ENCODE assay signal across 25 mouse cellular contexts in genomic region chr10:19599331-19600092, GRCm38 (mm10). TPM values are rescaled to one million over a fixed set of nuclear protein-coding genes. Genes with fewer than 3 reads are reported as not detected.
DNase-seq lines count a peak whose midpoint lies in the region; ATAC-seq and TF ChIP-seq lines count a peak whose summit lies in the region.
"Had no signal": no experiment of that assay in that cellular context is flagged by ENCODE, and none has a peak within 500 bp of the region (broad histone marks: within the 10 kb centered on the region; RNA-seq: fewer than 3 reads in every experiment).

No protein-coding gene starts in this region.

- no peak overlapping the region for H3K4me2 ChIP-seq in midbrain, embryonic 16.5 days (ENCODE audit: low read length)
- no peak overlapping the region for H3K4me2 ChIP-seq in intestine, postnatal 0 days (replicated peaks; ENCODE audit: low read depth)
- no peak overlapping the region for H3K4me2 ChIP-seq in stomach, postnatal 0 days (replicated peaks; ENCODE audit: low read depth)
- H3K4me2 ChIP-seq: embryonic facial prominence, embryonic 15.5 days; heart, embryonic 12.5 days; hindbrain, embryonic 15.5 days had no signal

- H3K36me3 ChIP-seq in heart, adult 2 months (ENCODE audit: control insufficient read depth, insufficient read depth, low read length): peaks cover 51% of the 10 kb centered on the region
- peaks cover 55% of the 10 kb centered on the region for H3K36me3 ChIP-seq in heart, embryonic 10.5 days
- peaks cover 56% of the 10 kb centered on the region for H3K36me3 ChIP-seq in midbrain, embryonic 10.5 days
- no peaks in the 10 kb centered on the region for H3K36me3 ChIP-seq in midbrain, embryonic 16.5 days (ENCODE audit: control insufficient read depth, insufficient read depth, low read length)
- H3K36me3 ChIP-seq in intestine, postnatal 0 days (ENCODE audit: control insufficient read depth, insufficient read depth): peaks cover 55% of the 10 kb centered on the region
- H3K36me3 ChIP-seq in stomach, postnatal 0 days (ENCODE audit: control insufficient read depth, insufficient read depth, low read length): peaks cover 28% of the 10 kb centered on the region

- peaks cover 6% of the 10 kb centered on the region for H3K4me1 ChIP-seq in heart, adult 2 months (ENCODE audit: control insufficient read depth, insufficient read depth, low read length)
- peaks cover 8% of the 10 kb centered on the region for H3K4me1 ChIP-seq in heart, embryonic 10.5 days
- H3K4me1 ChIP-seq in midbrain, embryonic 10.5 days: peaks cover 11% of the 10 kb centered on the region; the same call in 1 of the 2 replicates
- no peaks in the 10 kb centered on the region for H3K4me1 ChIP-seq in midbrain, embryonic 16.5 days (ENCODE audit: control insufficient read depth, insufficient read depth, low read length)
- H3K4me1 ChIP-seq in intestine, postnatal 0 days (replicated peaks; ENCODE audit: control insufficient read depth, insufficient read depth, low read length): no peaks in the 10 kb centered on the region
- H3K4me1 ChIP-seq in stomach, postnatal 0 days (replicated peaks; ENCODE audit: control insufficient read depth, insufficient read depth): 0 out of 2 replicates have a peak, but pooled peaks cover 2% of the 10 kb centered on the region
- H3K4me1 ChIP-seq: hindbrain, embryonic 15.5 days had no signal

- TF ChIP-seq EP300 in heart, adult 2 months (IDR thresholded peaks at IDR 0.05; ENCODE audit: insufficient read depth, low read depth, low read length): no peak
- no peak for TF ChIP-seq EP300 in stomach, postnatal 0 days (optimal IDR thresholded peaks at IDR 0.05)

- H3K9ac ChIP-seq in heart, adult 2 months (ENCODE audit: low read depth, low read length): no peak overlapping the region
- no peak overlapping the region for H3K9ac ChIP-seq in midbrain, embryonic 16.5 days (ENCODE audit: low read depth, low read length)
- H3K9ac ChIP-seq in intestine, postnatal 0 days (ENCODE audit: low read depth, low read length): no peak overlapping the region
- H3K9ac ChIP-seq in stomach, postnatal 0 days (ENCODE audit: low read length): no peak overlapping the region
- H3K9ac ChIP-seq: embryonic facial prominence, embryonic 15.5 days; heart, embryonic 12.5 days; hindbrain, embryonic 15.5 days; liver, postnatal 0 days had no signal

- no peaks in the 10 kb centered on the region for H3K27me3 ChIP-seq in heart, adult 2 months (ENCODE audit: control insufficient read depth, insufficient read depth, low read length)
- H3K27me3 ChIP-seq in heart, embryonic 10.5 days (ENCODE audit: insufficient read depth, poor library complexity, severe bottlenecking): no peaks in the 10 kb centered on the region
- H3K27me3 ChIP-seq in midbrain, embryonic 10.5 days (ENCODE audit: low read depth, poor library complexity, severe bottlenecking): no peaks in the 10 kb centered on the region
- no peaks in the 10 kb centered on the region for H3K27me3 ChIP-seq in midbrain, embryonic 16.5 days (ENCODE audit: control insufficient read depth, insufficient read depth, low read depth, low read length)
- no peaks in the 10 kb centered on the region for H3K27me3 ChIP-seq in intestine, postnatal 0 days (replicated peaks; ENCODE audit: control insufficient read depth, insufficient read depth, low read length)
- no peaks in the 10 kb centered on the region for H3K27me3 ChIP-seq in stomach, postnatal 0 days (ENCODE audit: control insufficient read depth, insufficient read depth, low read length)
- H3K27me3 ChIP-seq: embryonic facial prominence, embryonic 15.5 days; heart, embryonic 12.5 days; hindbrain, embryonic 15.5 days; Patski had no signal

- H3K79me2 ChIP-seq in heart, adult 2 months (replicated peaks; ENCODE audit: control insufficient read depth, insufficient read depth, low read length): peaks cover 2% of the 10 kb centered on the region

- H3K4me3 ChIP-seq in heart, adult 2 months: no peak overlapping the region
- no peak overlapping the region for H3K4me3 ChIP-seq in heart, embryonic 10.5 days
- no peak overlapping the region for H3K4me3 ChIP-seq in midbrain, embryonic 10.5 days
- no peak overlapping the region for H3K4me3 ChIP-seq in midbrain, embryonic 16.5 days (ENCODE audit: low read depth, low read length)
- no peak overlapping the region for H3K4me3 ChIP-seq in intestine, postnatal 0 days (ENCODE audit: low read depth, low read length)
- H3K4me3 ChIP-seq in stomach, postnatal 0 days (ENCODE audit: low read depth, low read length): no peak overlapping the region
- H3K4me3 ChIP-seq: embryonic facial prominence, embryonic 15.5 days; heart, embryonic 12.5 days; hindbrain, embryonic 15.5 days had no signal

- TF ChIP-seq POLR2A in heart, adult 2 months (IDR thresholded peaks at IDR 0.05; ENCODE audit: insufficient read depth, low read depth, low read length): no peak

- no peak for TF ChIP-seq CTCF in heart, adult 2 months (IDR thresholded peaks at IDR 0.05)
- no peak for TF ChIP-seq CTCF in intestine, postnatal 0 days (IDR thresholded peaks at IDR 0.05; ENCODE audit: low read depth)
- TF ChIP-seq CTCF in stomach, postnatal 0 days (IDR thresholded peaks at IDR 0.05; ENCODE audit: low read depth): no peak

- no peak for DNase-seq in heart, adult 2 months
- no peak for DNase-seq in heart, embryonic 10.5 days (ENCODE audit: low spot score)
- no peak for DNase-seq in midbrain, embryonic 10.5 days (ENCODE audit: low spot score)
- no peak for DNase-seq in stomach, postnatal 0 days (ENCODE audit: low spot score)
- no peak for DNase-seq in kidney, postnatal 10 days
- DNase-seq: cerebellum, adult 9-11 months; gastrocnemius, postnatal 10 days; kidney, adult 8-10 months; kidney, postnatal 4 days; liver; liver, postnatal 0 days; retina, postnatal 1 day; right cerebral cortex, postnatal 4 days; thymus, adult 18-20 months had no signal

- intact Hi-C loops in heart, adult 2 months (cut with DNase I): loop anchor here (5.0 to 10.0 kb wide), 6 partner anchors 42 to 585 kb away; partner anchors contain the start of genes Pex7 and Tnfaip3

- peak overlapping the region; percentile 1; the same call in 1 of the 2 replicates for H3K27ac ChIP-seq in heart, adult 2 months
- H3K27ac ChIP-seq in heart, embryonic 10.5 days: no peak overlapping the region
- H3K27ac ChIP-seq in midbrain, embryonic 10.5 days (replicated peaks): peak overlapping the region; percentile 9; the same call in 1 of the 2 replicates
- H3K27ac ChIP-seq in midbrain, embryonic 16.5 days (ENCODE audit: low read length): no peak overlapping the region
- H3K27ac ChIP-seq in intestine, postnatal 0 days (ENCODE audit: low read depth, low read length): peak overlapping the region; percentile 50; the same call in 1 of the 2 replicates
- peak overlapping the region; percentile 5; the same call in 1 of the 2 replicates for H3K27ac ChIP-seq in stomach, postnatal 0 days (replicated peaks)
- H3K27ac ChIP-seq: embryonic facial prominence, embryonic 15.5 days; hindbrain, embryonic 15.5 days had no signal

- 0 out of 2 replicates have a peak, but pooled peaks cover 3% of the 10 kb centered on the region for H3K9me3 ChIP-seq in heart, embryonic 10.5 days
- H3K9me3 ChIP-seq in midbrain, embryonic 10.5 days (replicated peaks): peaks cover 5% of the 10 kb centered on the region; the same call in 1 of the 2 replicates
- H3K9me3 ChIP-seq in midbrain, embryonic 16.5 days (replicated peaks; ENCODE audit: control insufficient read depth, low read length, poor library complexity, severe bottlenecking): no peaks in the 10 kb centered on the region
- H3K9me3 ChIP-seq in intestine, postnatal 0 days (ENCODE audit: control insufficient read depth): no peaks in the 10 kb centered on the region
- H3K9me3 ChIP-seq in stomach, postnatal 0 days (ENCODE audit: control insufficient read depth, low read length): no peaks in the 10 kb centered on the region
- H3K9me3 ChIP-seq: embryonic facial prominence, embryonic 15.5 days; hindbrain, embryonic 15.5 days had no signal

- no peak for ATAC-seq in midbrain, embryonic 16.5 days
- no peak for ATAC-seq in intestine, postnatal 0 days
- no peak for ATAC-seq in stomach, postnatal 0 days (ENCODE audit: low FRiP score, low TSS enrichment)
- ATAC-seq: liver, postnatal 0 days; Patski had no signal

- WGBS in heart, adult 2 months: 59% methylated on average over 6 of the region's 6 CpGs
- 77% methylated on average over 6 of the region's 6 CpGs for WGBS in heart, embryonic 10.5 days
- WGBS in midbrain, embryonic 10.5 days: 78% methylated on average over 6 of the region's 6 CpGs
- 51% methylated on average over 6 of the region's 6 CpGs for WGBS in midbrain, embryonic 16.5 days
- 70% methylated on average over 6 of the region's 6 CpGs for WGBS in intestine, postnatal 0 days
- WGBS in stomach, postnatal 0 days: 53% methylated on average over 6 of the region's 6 CpGs

RNA-seq across cellular contexts. Expression of gene Ifngr1, which starts 7.8 kb away (rescaled TPM):
- total RNA-seq in heart, adult 2 months (2021): 10 to 100 TPM; 48.2 to 51.2 TPM
- 27.2 and 40.3 TPM in 2 replicates for polyA plus RNA-seq in heart, adult 2 months (2012; rRNA removed)
- polyA plus RNA-seq in heart, embryonic 10.5 days (2016; fragmentation: Nextera tagmentation; extraction: Ambion mirVana): 33.6 and 36.7 TPM in 2 replicates
- polyA plus RNA-seq in midbrain, embryonic 10.5 days (2016; fragmentation: Nextera tagmentation; extraction: Ambion mirVana): 34.7 and 36.0 TPM in 2 replicates
- 19.4 and 20.0 TPM in 2 replicates for polyA plus RNA-seq in midbrain, embryonic 16.5 days (2015; fragmentation: Nextera tagmentation; extraction: Ambion mirVana)
- 90.1 and 91.0 TPM in 2 replicates for polyA plus RNA-seq in intestine, postnatal 0 days (2015; fragmentation: Nextera tagmentation; extraction: Ambion mirVana)
- 72.1 and 72.9 TPM in 2 replicates for polyA plus RNA-seq in stomach, postnatal 0 days (2015; fragmentation: Nextera tagmentation; extraction: Ambion mirVana)

RNA-seq across cellular contexts. Expression of gene Il22ra2, which starts 22.3 kb away (rescaled TPM):
- total RNA-seq in heart, adult 2 months (2021): not detected
- polyA plus RNA-seq in heart, adult 2 months (2012; rRNA removed): not detected in 2 replicates
- not detected in 2 replicates for polyA plus RNA-seq in heart, embryonic 10.5 days (2016; fragmentation: Nextera tagmentation; extraction: Ambion mirVana)
- polyA plus RNA-seq in midbrain, embryonic 10.5 days (2016; fragmentation: Nextera tagmentation; extraction: Ambion mirVana): not detected in 2 replicates
- polyA plus RNA-seq in midbrain, embryonic 16.5 days (2015; fragmentation: Nextera tagmentation; extraction: Ambion mirVana): not detected in 2 replicates
- 0.12 and 0.18 TPM in 2 replicates for polyA plus RNA-seq in intestine, postnatal 0 days (2015; fragmentation: Nextera tagmentation; extraction: Ambion mirVana)
- not detected in 2 replicates for polyA plus RNA-seq in stomach, postnatal 0 days (2015; fragmentation: Nextera tagmentation; extraction: Ambion mirVana)
- total RNA-seq: adrenal gland, postnatal 4 days; gastrocnemius, postnatal 10 days; heart, postnatal 25 days; layer of hippocampus, postnatal 14 days; left cerebral cortex, postnatal 14 days; megakaryocyte-erythroid progenitor cell, adult 5-6 weeks had no signal
- polyA plus RNA-seq: heart, embryonic 12.5 days; hindbrain, embryonic 15.5 days; Patski had no signal

Comparison
In these comparisons a context has a peak if more than half of its experiments do, and no peak if none do; other contexts are left out.
1. H3K27ac ChIP-seq: peak in heart, adult 2 months (single experiment), midbrain, embryonic 10.5 days (single experiment), intestine, postnatal 0 days (single experiment) and stomach, postnatal 0 days (single experiment); none in heart, embryonic 10.5 days (single experiment) and midbrain, embryonic 16.5 days (single experiment).